Mouse (Mus musculus) E14TG2a.4 (cell line): ENCODE results near the gene Spred1.
"Not testable (repeated sequence)": the region's sequence is repeated elsewhere in the genome, so short reads cannot be mapped to it uniquely, and the experiment has no call there.

Experiments
- H3K27me3 ChIP-seq: 2 replicates; pipeline ENCODE4 v1.6.1; 2014; ENCODE audit warnings: low read length, control low read depth; ENCODE audit not compliant: insufficient read depth
- H3K36me3 ChIP-seq: 2 replicates; pipeline ENCODE4 v1.6.1; 2014; ENCODE audit warnings: low read length, control low read depth; ENCODE audit not compliant: insufficient read depth
- H3K4me1 ChIP-seq: replicated peaks from 2 replicates; pipeline ENCODE4 v1.6.1; 2014; ENCODE audit warnings: low read depth, low read length, control low read depth
- H3K4me3 ChIP-seq: replicated peaks from 2 replicates; pipeline ENCODE4 v1.5.1; 2014; ENCODE audit warnings: mild to moderate bottlenecking, low read length
- H3K9me3 ChIP-seq: 2 replicates; pipeline ENCODE4 v1.6.1; 2014; ENCODE audit warnings: low read length, control low read depth
- CTCF ChIP-seq: conservative IDR thresholded peaks from 2 replicates; pipeline ENCODE4 v1.5.1; 2014; ENCODE audit warnings: low read length
- NANOG ChIP-seq: IDR thresholded peaks from 2 replicates; pipeline ENCODE4 v1.6.1; 2014; ENCODE audit warnings: borderline replicate concordance, low read length, mixed read lengths
- POU5F1 ChIP-seq: IDR thresholded peaks from 2 replicates; pipeline ENCODE4 v1.6.1; 2014; ENCODE audit warnings: low read length, borderline replicate concordance

Spred1 gene

DNA sequence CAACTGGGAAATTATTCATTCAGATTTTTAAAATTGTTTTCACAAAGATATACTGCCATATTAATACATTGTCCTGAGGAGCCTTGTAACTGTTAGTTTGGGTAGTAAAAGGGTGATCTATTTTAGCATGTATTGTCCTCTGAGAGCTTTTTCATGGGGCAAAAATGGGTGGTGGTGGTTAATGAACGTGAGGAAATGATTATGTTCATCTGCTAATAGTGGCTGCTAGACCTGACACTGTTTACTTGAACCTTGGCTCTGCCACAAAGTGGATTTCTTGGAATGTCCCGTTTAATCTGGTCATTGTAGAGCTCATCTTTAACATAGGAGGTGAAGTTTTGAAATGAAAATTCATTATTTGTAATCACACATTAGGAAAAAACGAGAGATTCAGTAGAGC, 2.5 kb downstream of the Spred1 start:
- Histone ChIP-seq H3K4me3 (peak overlapping the region; percentile 89; the same call in 1 of the 2 replicates), H3K27me3 (no peaks in the 10 kb centered on the region), H3K4me1 (peaks cover 51% of the 10 kb centered on the region), H3K36me3 (peaks cover 6% of the 10 kb centered on the region; the same call in 1 of the 2 replicates), H3K9me3 (no peaks in the 10 kb centered on the region)
- TF ChIP-seq NANOG: no peak
- TF ChIP-seq CTCF: no peak
- no peak for TF ChIP-seq POU5F1

DNA sequence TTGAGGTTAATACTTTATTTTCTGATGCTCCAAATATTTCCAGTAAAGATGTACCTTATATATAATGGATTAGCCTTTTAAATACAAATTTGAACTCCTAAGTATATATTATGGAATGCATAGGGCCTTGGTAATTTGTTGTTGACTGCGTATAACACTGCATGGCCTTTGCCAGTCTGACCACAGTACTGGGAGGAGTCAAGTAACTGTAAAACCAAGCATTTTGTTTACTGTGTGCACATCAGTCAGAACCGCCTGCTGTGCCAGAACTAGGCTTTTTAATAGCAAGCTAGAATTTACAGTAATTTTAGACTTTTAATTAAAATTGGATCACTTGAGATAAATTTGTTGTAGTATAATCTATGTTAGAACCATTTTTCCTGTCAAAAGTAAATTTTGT, 3.7 kb downstream of the Spred1 start:
- TF ChIP-seq NANOG (no peak), POU5F1 (no peak), CTCF (no peak)
- peaks cover 6% of the 10 kb centered on the region; the same call in 1 of the 2 replicates for H3K36me3 ChIP-seq

DNA sequence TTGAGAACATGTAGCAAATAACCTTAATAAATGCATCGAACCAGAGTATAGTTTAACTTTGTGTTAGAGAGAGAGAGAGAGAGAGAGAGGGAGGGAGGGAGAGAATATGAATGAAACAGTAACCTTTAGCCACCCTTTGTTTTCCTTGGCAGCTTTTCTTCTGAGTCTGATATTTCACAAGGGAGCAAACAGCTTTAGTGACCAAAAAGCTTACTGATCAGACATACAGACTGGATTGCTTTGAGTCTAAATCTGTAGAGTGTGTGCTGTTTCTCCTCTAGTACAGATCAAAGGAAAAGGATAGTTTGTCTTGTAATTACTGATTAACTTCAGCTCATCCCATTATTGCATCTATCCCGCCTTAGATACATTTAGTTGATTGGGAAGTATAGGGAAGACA, 8.0 kb downstream of the Spred1 start:
- Histone ChIP-seq H3K27me3 (no peaks in the 10 kb centered on the region), H3K36me3 (peaks cover 18% of the 10 kb centered on the region), H3K9me3 (no peaks in the 10 kb centered on the region), H3K4me1 (peaks cover 35% of the 10 kb centered on the region), H3K4me3 (no peak overlapping the region)
- TF ChIP-seq POU5F1 (no peak), NANOG (no peak), CTCF (no peak)

More for the DNA sequence above, 3.7 kb downstream of the Spred1 start:
- no peaks in the 10 kb centered on the region for H3K9me3 ChIP-seq
- H3K4me1 ChIP-seq: peaks cover 43% of the 10 kb centered on the region
- no peaks in the 10 kb centered on the region for H3K27me3 ChIP-seq
- no peak overlapping the region for H3K4me3 ChIP-seq

DNA sequence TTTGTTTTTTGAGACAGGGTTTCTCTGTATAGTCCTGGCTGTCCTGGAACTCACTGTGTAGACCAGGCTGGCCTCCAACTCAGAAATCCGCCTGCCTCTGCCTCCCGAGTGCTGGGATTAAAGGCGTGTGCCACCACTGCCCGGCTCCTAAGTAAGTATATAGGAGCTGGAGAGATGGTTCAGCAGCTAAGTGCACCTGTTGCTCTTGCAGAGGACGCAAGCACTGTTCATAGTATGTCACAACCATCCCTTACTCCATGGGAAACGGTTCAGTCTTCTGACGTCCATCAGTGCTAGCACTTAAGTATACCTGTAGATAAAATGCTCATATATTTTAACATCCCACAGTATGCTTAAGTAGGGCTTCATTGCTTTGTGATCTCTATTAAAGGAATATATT, 9.9 kb downstream of the Spred1 start:
- H3K4me3 ChIP-seq, H3K27me3 ChIP-seq, H3K9me3 ChIP-seq: not testable (repeated sequence)
- H3K36me3 ChIP-seq: peaks cover 18% of the 10 kb centered on the region
- peaks cover 27% of the 10 kb centered on the region for H3K4me1 ChIP-seq

DNA sequence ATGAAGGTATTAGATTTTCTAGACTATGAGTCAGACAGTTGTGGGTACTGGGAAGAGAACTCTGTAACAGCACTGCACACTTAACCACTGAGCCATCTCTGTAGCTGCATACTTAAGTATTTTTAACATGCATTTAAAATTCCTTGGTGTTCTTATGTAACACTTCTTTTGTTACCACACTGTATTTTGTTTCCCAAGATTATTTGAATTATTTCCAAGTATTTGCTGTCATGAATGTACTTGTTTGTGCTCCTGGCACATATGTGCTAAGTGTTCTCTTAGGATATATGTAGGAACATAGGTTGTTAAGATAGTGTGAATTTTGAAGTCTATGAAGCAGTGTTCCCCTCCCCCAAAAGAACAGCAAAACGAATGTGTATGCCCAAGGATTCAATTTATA, 10.7 kb downstream of the Spred1 start:
- Histone ChIP-seq H3K9me3 (no peaks in the 10 kb centered on the region), H3K4me1 (peaks cover 25% of the 10 kb centered on the region), H3K36me3 (peaks cover 18% of the 10 kb centered on the region), H3K27me3 (no peaks in the 10 kb centered on the region), H3K4me3 (no peak overlapping the region)
- TF ChIP-seq POU5F1 (no peak), NANOG (no peak), CTCF (no peak)

DNA sequence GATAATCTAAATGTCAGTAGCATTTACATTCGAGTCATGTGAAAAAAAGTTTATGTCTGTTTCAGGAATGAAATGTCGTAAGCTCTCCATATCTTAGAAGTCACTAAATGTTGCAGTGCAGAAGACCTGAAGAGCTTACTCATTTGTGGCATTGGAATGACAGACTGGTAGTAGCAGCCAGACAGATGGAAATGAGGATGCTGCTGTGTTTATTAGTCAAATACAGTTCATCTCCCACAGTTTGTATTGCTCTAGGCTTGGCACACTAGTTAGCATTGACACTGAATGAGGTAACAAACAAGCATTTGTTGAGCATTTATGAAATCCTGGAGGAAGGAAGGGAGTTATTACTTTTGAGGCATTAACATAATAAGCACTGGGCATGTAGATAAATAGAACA, 12.4 kb downstream of the Spred1 start:
- H3K27me3 ChIP-seq: no peaks in the 10 kb centered on the region
- H3K4me1 ChIP-seq: peaks cover 18% of the 10 kb centered on the region
- no peak overlapping the region for H3K4me3 ChIP-seq
- peaks cover 11% of the 10 kb centered on the region for H3K36me3 ChIP-seq
- TF ChIP-seq CTCF (no peak), POU5F1 (no peak), NANOG (no peak)
- no peaks in the 10 kb centered on the region for H3K9me3 ChIP-seq

DNA sequence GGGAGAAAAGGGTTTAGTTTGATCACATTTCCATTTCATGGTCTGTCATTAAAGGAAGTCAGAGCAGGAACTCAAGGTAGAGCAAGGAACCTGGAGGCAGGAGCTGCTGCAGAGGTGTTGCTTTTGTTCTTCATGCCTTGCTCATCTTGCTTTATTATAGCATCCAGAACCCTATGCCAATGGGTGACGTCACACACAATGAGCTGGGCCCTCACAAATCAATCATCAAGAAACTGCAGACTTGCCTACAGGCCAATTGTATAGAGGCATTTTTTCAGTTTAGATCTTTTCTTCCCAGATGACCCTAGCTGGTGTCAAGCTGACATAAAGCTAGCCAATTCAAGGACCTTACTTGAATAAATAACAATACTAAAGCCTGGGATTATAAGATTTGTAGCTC, 16.6 kb downstream of the Spred1 start:
- peaks cover 32% of the 10 kb centered on the region for H3K4me1 ChIP-seq
- peaks cover 10% of the 10 kb centered on the region for H3K36me3 ChIP-seq
- no peaks in the 10 kb centered on the region for H3K27me3 ChIP-seq
- no peak overlapping the region for H3K4me3 ChIP-seq
- no peak for TF ChIP-seq POU5F1
- no peak for TF ChIP-seq CTCF
- TF ChIP-seq NANOG: no peak
- no peaks in the 10 kb centered on the region for H3K9me3 ChIP-seq

DNA sequence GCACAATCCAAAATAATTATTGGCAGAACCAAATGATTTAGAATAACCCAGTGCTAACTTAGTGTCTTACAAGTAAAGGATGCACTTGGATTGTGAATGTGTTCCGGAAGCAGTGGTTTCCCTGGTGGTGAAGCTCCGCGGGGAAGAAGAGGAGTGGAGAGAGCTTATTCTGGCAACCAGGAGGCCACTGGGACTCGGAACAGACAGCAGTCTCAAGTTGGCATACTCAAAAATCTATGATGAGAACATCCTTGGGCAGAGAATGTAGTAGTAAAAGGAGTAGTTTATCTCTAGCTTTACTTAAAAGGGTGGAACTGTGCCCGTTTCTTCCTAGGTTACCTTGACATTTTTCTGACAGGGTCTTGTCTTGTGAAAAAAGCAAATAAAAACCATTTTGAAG, 17.8 kb downstream of the Spred1 start:
- 0 out of 2 replicates have a peak, but pooled peaks cover 7% of the 10 kb centered on the region for H3K36me3 ChIP-seq
- peaks cover 32% of the 10 kb centered on the region for H3K4me1 ChIP-seq
- H3K4me3 ChIP-seq: no peak overlapping the region
- TF ChIP-seq POU5F1 (no peak), CTCF (no peak), NANOG (no peak)
- H3K9me3 ChIP-seq: no peaks in the 10 kb centered on the region
- H3K27me3 ChIP-seq: no peaks in the 10 kb centered on the region

DNA sequence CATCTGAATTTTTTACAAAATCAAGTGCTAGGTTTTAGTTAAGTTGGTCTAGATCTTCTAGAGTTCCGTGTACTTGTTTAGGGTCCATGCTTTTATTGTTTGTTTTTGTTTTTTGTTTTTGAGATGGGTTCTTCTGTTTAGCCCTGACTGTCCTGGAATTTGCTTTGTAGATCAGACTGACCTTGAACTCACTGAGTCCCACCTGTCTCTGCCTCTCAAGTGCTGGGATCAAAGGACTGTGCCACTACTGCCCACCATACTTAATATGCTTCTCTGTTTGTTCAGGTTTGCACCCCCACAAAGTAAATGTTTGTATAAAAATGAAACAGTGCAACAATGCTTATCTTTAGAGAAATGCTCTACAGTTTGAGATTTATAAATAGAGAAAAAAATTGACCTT, 18.8 kb downstream of the Spred1 start:
- TF ChIP-seq POU5F1 (no peak), CTCF (no peak), NANOG (no peak)
- Histone ChIP-seq H3K4me1 (peaks cover 32% of the 10 kb centered on the region), H3K9me3 (no peaks in the 10 kb centered on the region), H3K36me3 (0 out of 2 replicates have a peak, but pooled peaks cover 7% of the 10 kb centered on the region), H3K27me3 (no peaks in the 10 kb centered on the region), H3K4me3 (no peak overlapping the region)
